Mouse (Mus musculus) embryonic facial prominence, embryonic 15.5 days (tissue): ENCODE measurements around the gene Cdh16. TPM values are rescaled to one million over a fixed set of nuclear protein-coding genes. Genes with fewer than 3 reads are reported as not detected.

Experiments used
- ATAC-seq: fragments of 200-750 bp; cut with Nextera tagmentation; 2 replicates; pipeline ENCODE4 v1.8.0; 2017; ENCODE audit warnings: low read depth, moderate TSS enrichment; ENCODE audit not compliant: insufficient number of reproducible peaks, low FRiP score, low TSS enrichment
- H3K27ac ChIP-seq: fragments of 300-500 bp; sonication (generic); replicated peaks from 2 replicates; pipeline ENCODE4 v1.5.1; 2015; ENCODE audit warnings: mild to moderate bottlenecking, inconsistent platforms
- H3K27me3 ChIP-seq: fragments of 300-500 bp; sonication (generic); 2 replicates; pipeline ENCODE4 v1.6.1; 2015; ENCODE audit warnings: inconsistent platforms
- H3K36me3 ChIP-seq: fragments of 300-500 bp; sonication (generic); 2 replicates; pipeline ENCODE4 v1.6.1; 2015; ENCODE audit warnings: mild to moderate bottlenecking, inconsistent platforms
- H3K4me1 ChIP-seq: fragments of 300-500 bp; sonication (generic); 2 replicates; pipeline ENCODE4 v1.6.1; 2015; ENCODE audit warnings: inconsistent platforms
- H3K4me2 ChIP-seq: fragments of 300-500 bp; sonication (generic); replicated peaks from 2 replicates; pipeline ENCODE4 v1.6.1; 2015; ENCODE audit warnings: mild to moderate bottlenecking, inconsistent platforms
- H3K4me3 ChIP-seq: fragments of 300-500 bp; sonication (generic); replicated peaks from 2 replicates; pipeline ENCODE4 v1.5.1; 2015; ENCODE audit warnings: mild to moderate bottlenecking, inconsistent platforms
- H3K9ac ChIP-seq: fragments of 300-500 bp; sonication (generic); 2 replicates; pipeline ENCODE4 v1.6.1; 2015; ENCODE audit warnings: inconsistent platforms
- H3K9me3 ChIP-seq: fragments of 300-500 bp; sonication (generic); replicated peaks from 2 replicates; pipeline ENCODE4 v1.6.1; 2016; ENCODE audit warnings: inconsistent platforms
- WGBS: fragments of 180-500 bp; shearing (Covaris S2); methylation state at CpG from one replicate; pipeline ENCODE4 v1.1.7; 2015; 5-methylcytosine and 5-hydroxymethylcytosine counted together
- polyA plus RNA-seq: library from polyadenylated mRNA; unstranded; fragments of >200 nt; fragmentation: Nextera tagmentation; extraction: Ambion mirVana; gene quantifications from 2 replicates; pipeline ENCODE4 v1.2.1, GENCODE M21; 2015

Gene Cdh16
- polyA plus RNA-seq, 1 experiment from 2014 or later: 0.40 TPM

GRCm38 (mm10) chr8:104576820-104577219 is 47.4 kb downstream of the Cdh16 start:
- ATAC-seq: no peak

DNA sequence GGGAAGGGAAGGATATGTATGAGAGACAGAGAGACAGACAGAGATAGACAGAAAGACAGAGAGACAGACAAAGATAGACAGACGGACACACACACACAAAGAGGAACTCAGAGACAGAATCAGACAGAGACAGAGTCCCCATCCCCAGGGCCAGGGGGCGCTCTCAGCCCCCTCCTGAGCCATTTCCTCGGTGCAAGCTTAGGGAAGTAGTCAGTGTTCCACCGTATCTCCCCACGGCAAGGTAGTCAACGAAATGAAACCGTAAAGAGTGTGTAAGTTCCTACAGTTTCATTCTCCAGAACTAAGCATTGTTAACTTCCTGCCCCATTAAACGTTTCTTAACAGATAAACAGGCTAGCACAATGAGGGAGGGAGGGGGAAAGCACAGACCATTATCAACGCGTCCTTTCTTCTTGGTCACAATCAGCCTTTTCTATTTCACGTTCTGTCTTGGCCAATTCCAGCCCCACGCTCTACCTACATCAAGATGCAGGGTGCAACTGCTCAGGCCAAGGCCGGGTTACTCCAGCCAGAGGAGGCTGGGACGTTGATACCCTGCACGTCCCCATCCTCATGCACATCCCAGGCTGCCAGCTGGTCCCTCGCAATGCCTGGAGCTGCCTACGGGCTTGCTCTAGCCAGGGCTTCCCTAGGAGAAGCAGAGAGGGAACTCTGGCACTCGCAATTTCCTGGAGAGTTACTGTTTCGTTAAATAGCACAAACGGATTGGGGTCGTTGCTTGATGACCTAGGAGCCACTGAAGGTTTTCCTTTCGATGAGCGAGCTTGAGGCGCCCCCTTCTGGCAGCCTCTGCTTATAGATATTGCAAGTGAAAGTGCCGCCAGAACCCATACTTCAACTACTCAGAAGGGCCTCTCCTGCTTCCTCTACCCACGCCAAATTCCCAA is 53.5 kb downstream of the Cdh16 start:
- no peaks in the 10 kb centered on the region for H3K4me1 ChIP-seq
- H3K4me3 ChIP-seq: peak overlapping the region; percentile 47
- no peaks in the 10 kb centered on the region for H3K27me3 ChIP-seq
- no peaks in the 10 kb centered on the region for H3K36me3 ChIP-seq
- no peaks in the 10 kb centered on the region for H3K9me3 ChIP-seq
- H3K4me2 ChIP-seq: peak overlapping the region; percentile 85
- H3K27ac ChIP-seq: no peak overlapping the region
- ATAC-seq: peak; percentile 60
- 6% methylated on average over 26 of the region's 26 CpGs for WGBS
- peak overlapping the region; percentile 18; the same call in 1 of the 2 replicates for H3K9ac ChIP-seq

More at GRCm38 (mm10) chr8:104576820-104577219, 47.4 kb downstream of the Cdh16 start:
- H3K36me3 ChIP-seq: no peaks in the 10 kb centered on the region
- WGBS: 91% methylated on average over 3 of the region's 3 CpGs
- no peak overlapping the region for H3K4me2 ChIP-seq
- no peaks in the 10 kb centered on the region for H3K4me1 ChIP-seq
- H3K27ac ChIP-seq: no peak overlapping the region
- no peak overlapping the region for H3K9ac ChIP-seq
- H3K9me3 ChIP-seq: no peaks in the 10 kb centered on the region
- H3K4me3 ChIP-seq: no peak overlapping the region
- H3K27me3 ChIP-seq: no peaks in the 10 kb centered on the region

GRCm38 (mm10) chr8:104569559-104569958 is 54.6 kb downstream of the Cdh16 start:
- no peak overlapping the region for H3K4me3 ChIP-seq
- no peaks in the 10 kb centered on the region for H3K36me3 ChIP-seq
- no peak overlapping the region for H3K9ac ChIP-seq
- no peaks in the 10 kb centered on the region for H3K4me1 ChIP-seq
- H3K9me3 ChIP-seq: no peaks in the 10 kb centered on the region
- no peaks in the 10 kb centered on the region for H3K27me3 ChIP-seq
- H3K4me2 ChIP-seq: no peak overlapping the region
- 43% methylated on average over 1 of the region's 1 CpGs for WGBS
- H3K27ac ChIP-seq: no peak overlapping the region
- no peak for ATAC-seq

- 94% methylated on average over 5 of the region's 5 CpGs for WGBS
- ATAC-seq: no peak
These were observed 58.8 kb downstream of the Cdh16 start for GRCm38 (mm10) chr8:104565457-104565798.

DNA sequence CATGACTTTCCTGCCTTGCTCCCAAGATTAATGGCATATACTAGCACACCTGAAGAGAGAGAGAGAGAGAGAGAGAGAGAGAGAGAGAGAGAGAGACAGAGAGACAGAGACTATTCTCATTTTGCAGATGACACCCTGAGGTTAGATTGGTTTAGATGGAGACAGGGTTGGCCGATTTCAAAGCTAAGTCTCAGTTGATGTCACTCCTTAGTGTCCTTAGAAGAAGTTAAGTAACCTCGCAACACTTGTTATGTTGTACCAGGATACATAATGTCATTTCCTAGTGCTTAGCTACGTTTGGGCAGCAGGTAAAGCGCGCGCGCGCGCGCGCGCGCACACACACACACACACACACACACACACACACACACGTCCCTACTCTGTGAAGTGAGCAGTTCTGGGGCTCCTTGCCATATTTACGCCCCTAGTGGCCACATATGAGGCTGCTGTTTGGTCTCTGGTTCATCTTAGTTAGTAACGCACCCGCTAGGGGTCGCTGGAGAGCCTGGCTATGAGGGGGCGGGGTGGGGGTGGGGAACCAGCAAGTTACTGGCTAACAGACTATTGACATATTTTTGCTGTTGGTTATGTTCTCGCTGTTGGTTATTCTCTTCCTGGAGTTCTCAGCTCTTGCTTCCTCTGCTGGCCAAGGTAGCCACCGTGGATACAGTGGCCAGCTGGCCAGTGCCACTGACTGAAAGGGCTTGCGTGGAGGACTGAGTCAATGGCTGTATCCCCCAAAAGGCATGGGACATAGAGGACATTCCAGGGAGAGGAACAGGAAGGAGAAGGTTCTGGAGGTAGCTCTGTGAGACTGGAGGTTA is 59.4 kb downstream of the Cdh16 start:
- 16% methylated on average over 22 of the region's 22 CpGs for WGBS
- Histone ChIP-seq H3K4me2 (peak overlapping the region; percentile 26; the same call in 1 of the 2 replicates), H3K27ac (no peak overlapping the region)

More at GRCm38 (mm10) chr8:104565457-104565798, 58.8 kb downstream of the Cdh16 start:
- no peaks in the 10 kb centered on the region for H3K36me3 ChIP-seq
- H3K4me2 ChIP-seq: no peak overlapping the region
- no peak overlapping the region for H3K9ac ChIP-seq
- no peak overlapping the region for H3K27ac ChIP-seq
- H3K4me3 ChIP-seq: no peak overlapping the region
- no peaks in the 10 kb centered on the region for H3K27me3 ChIP-seq
- no peaks in the 10 kb centered on the region for H3K4me1 ChIP-seq
- no peaks in the 10 kb centered on the region for H3K9me3 ChIP-seq

GRCm38 (mm10) chr8:104560731-104561130 is 63.5 kb downstream of the Cdh16 start:
- no peaks in the 10 kb centered on the region for H3K9me3 ChIP-seq
- H3K27ac ChIP-seq: no peak overlapping the region
- ATAC-seq: no peak
- no peaks in the 10 kb centered on the region for H3K4me1 ChIP-seq
- no peak overlapping the region for H3K4me2 ChIP-seq
- no peaks in the 10 kb centered on the region for H3K27me3 ChIP-seq
- H3K4me3 ChIP-seq: no peak overlapping the region
- no peak overlapping the region for H3K9ac ChIP-seq
- no peaks in the 10 kb centered on the region for H3K36me3 ChIP-seq

More for the DNA sequence above, 59.4 kb downstream of the Cdh16 start:
- H3K9me3 ChIP-seq: no peaks in the 10 kb centered on the region
- no peaks in the 10 kb centered on the region for H3K4me1 ChIP-seq
- peak; percentile 80 for ATAC-seq
- H3K27me3 ChIP-seq: no peaks in the 10 kb centered on the region
- H3K9ac ChIP-seq: no peak overlapping the region
- no peak overlapping the region for H3K4me3 ChIP-seq
- no peaks in the 10 kb centered on the region for H3K36me3 ChIP-seq

DNA sequence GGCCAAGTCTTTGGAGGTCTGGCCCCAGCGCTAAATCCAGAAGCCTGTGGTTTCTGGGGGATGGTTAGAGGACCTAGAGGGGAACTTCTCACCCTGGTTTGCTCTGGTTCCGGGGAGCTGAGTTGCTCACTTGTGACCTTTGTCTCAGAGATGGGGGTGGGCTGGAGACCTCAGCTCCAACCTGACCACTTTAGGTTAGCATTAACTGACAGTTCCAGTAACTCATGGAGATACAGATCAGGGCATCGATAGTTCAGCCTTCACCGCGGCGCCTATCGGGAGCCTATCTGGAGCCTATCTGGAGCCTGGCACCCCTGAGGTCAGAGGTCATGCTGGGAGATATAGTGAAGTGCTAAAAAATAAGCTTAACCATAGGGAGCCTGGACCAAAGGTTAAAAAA is 67.0 kb downstream of the Cdh16 start:
- H3K9me3 ChIP-seq: no peaks in the 10 kb centered on the region
- H3K4me1 ChIP-seq: no peaks in the 10 kb centered on the region
- WGBS: 86% methylated on average over 7 of the region's 7 CpGs
- ATAC-seq: no peak
- 0 out of 2 replicates have a peak, but pooled peaks cover 3% of the 10 kb centered on the region for H3K27me3 ChIP-seq
- H3K9ac ChIP-seq: no peak overlapping the region
- no peaks in the 10 kb centered on the region for H3K36me3 ChIP-seq
- H3K4me3 ChIP-seq: no peak overlapping the region
- H3K27ac ChIP-seq: no peak overlapping the region
- H3K4me2 ChIP-seq: no peak overlapping the region

- no peaks in the 10 kb centered on the region for H3K36me3 ChIP-seq
- no peak for ATAC-seq
- 0 out of 2 replicates have a peak, but pooled peaks cover 3% of the 10 kb centered on the region for H3K27me3 ChIP-seq
- H3K9ac ChIP-seq: no peak overlapping the region
- no peak overlapping the region for H3K4me2 ChIP-seq
- H3K4me3 ChIP-seq: no peak overlapping the region
- H3K27ac ChIP-seq: no peak overlapping the region
- WGBS: 85% methylated on average over 4 of the region's 4 CpGs
- no peaks in the 10 kb centered on the region for H3K9me3 ChIP-seq
- H3K4me1 ChIP-seq: no peaks in the 10 kb centered on the region
These were observed 69.0 kb downstream of the Cdh16 start for GRCm38 (mm10) chr8:104555191-104555590.

Other genes starting within 250 kb of the Cdh16 start
- gene Cmtm4, start 228.6 kb downstream of the Cdh16 start, polyA plus RNA-seq: 2.9 and 3.4 TPM in 2 replicates
- gene Dync1li2, start 181.3 kb downstream of the Cdh16 start, polyA plus RNA-seq: 63.0 and 66.3 TPM in 2 replicates
- gene Terb1, start 114.5 kb downstream of the Cdh16 start, polyA plus RNA-seq: 0.48 and 0.55 TPM in 2 replicates
- 91.9 and 94.5 TPM in 2 replicates for gene Nae1, start 89.8 kb downstream of the Cdh16 start, polyA plus RNA-seq
- gene Car7, start 89.7 kb downstream of the Cdh16 start, polyA plus RNA-seq: 1.1 and 1.2 TPM in 2 replicates
- 9.0 and 9.3 TPM in 2 replicates for gene Pdp2, start 32.9 kb downstream of the Cdh16 start, polyA plus RNA-seq
- 22.8 and 31.0 TPM in 2 replicates for gene Rrad, start 6.9 kb upstream of the Cdh16 start, polyA plus RNA-seq
- 90.6 and 91.9 TPM in 2 replicates for gene Ciao2b, start 17.6 kb upstream of the Cdh16 start, polyA plus RNA-seq
- not detected in 2 replicates for gene Ces2a, start 109.6 kb upstream of the Cdh16 start, polyA plus RNA-seq
- 0.11 and 0.24 TPM in 2 replicates for gene Ces2b, start 207.2 kb upstream of the Cdh16 start, polyA plus RNA-seq
- not detected in 2 replicates for gene Ces2c, start 222.7 kb upstream of the Cdh16 start, polyA plus RNA-seq